Mouse (Mus musculus): Measurements from ENCODE around the gene Sdhaf1. TPM values are rescaled to one million over a fixed set of nuclear protein-coding genes. Genes with fewer than 3 reads are reported as not detected.

Sdhaf1 gene
- total and polyA plus RNA-seq, 2 experiments from 2014 or later: 16.5 to 23.3 TPM

DNA sequence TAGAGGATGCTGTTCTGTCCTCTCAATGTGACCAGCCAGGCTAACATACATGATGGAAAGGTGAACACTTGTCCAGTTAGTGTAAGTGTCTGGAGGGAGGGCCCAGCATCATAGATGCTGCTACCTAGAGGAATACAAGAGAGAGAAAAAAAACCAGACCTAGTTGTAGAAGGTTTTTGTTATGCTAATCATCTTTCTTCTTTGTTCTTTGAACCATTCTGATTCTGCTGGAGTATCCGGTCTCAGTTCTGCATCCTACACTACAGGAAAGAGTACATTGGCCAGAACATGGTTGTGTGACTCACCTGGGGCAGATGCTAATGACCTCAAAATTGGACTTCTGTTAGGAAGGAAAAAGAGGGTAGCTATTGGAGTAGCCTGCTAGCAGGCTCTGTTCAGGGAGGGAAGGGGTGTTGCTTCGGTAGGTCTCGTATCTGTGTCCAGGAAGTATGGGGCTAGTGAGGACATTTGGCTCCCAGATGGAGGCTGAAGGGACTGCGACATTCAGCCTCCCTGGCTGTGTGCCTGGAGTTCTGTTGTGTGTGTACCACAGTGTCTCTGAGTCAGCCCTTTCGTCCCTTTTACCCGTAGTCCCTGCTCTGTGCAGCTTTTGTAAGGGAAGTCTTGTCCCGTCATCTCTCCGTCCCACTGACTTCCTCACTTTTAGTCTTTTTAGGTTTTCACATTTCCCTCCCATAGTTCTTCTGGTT is 36.8 kb downstream of the Sdhaf1 start:
- Histone ChIP-seq H3K4me2 (ENCODE audit: low read depth, low read length) (no peak overlapping the region), H3K36me3 (replicated peaks; ENCODE audit: control insufficient read depth, insufficient read depth, low read length) (no peaks in the 10 kb centered on the region), H3K9ac (replicated peaks; ENCODE audit: low read depth, low read length) (no peak overlapping the region), H3K27ac (ENCODE audit: low read depth) (no peak overlapping the region), H3K4me3 (ENCODE audit: low read depth, low read length) (no peak overlapping the region), H3K9me3 (replicated peaks; ENCODE audit: control insufficient read depth, low read length) (no peaks in the 10 kb centered on the region), H3K27me3 (ENCODE audit: control insufficient read depth, insufficient read depth, low read length) (no peaks in the 10 kb centered on the region), H3K4me1 (ENCODE audit: control insufficient read depth, insufficient read depth) (0 out of 2 replicates have a peak, but pooled peaks cover 6% of the 10 kb centered on the region)
- DNase-seq (ENCODE audit: low spot score) (peak; percentile 24), ATAC-seq (ENCODE audit: insufficient read depth, low read depth) (0 out of 2 replicates have a peak, but pooled peaks have one; percentile 9)
- no peak for TF ChIP-seq EP300 (IDR thresholded peaks at IDR 0.05; ENCODE audit: low read depth)
- TF ChIP-seq CTCF (IDR thresholded peaks at IDR 0.05; ENCODE audit: low read depth): no peak
- 39% methylated on average over 8 of the region's 8 CpGs for WGBS

DNA sequence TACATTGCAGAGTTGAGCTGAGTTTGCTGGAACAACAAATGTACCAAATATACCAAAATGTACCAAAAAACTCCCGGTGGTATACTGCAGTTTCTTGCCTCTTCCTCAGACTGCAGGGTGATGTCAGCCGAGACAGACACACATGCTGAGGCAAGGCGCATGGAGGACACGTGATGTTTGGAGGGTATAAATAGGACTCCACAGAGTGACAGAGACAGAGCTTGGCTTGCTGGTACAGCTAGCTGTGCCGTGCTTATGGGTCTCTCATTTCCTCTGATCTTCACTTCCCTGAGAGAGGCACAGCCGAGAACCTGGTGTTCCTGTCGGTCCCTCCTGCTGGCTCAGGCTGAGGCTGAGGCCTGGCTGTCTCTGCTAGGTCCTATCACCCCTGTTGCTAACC is 41.0 kb downstream of the Sdhaf1 start:
- peak; percentile 11 for DNase-seq (ENCODE audit: low spot score)
- Histone ChIP-seq H3K4me2 (ENCODE audit: low read depth, low read length) (no peak overlapping the region), H3K9me3 (replicated peaks; ENCODE audit: control insufficient read depth, low read length) (no peaks in the 10 kb centered on the region)

GRCm38 (mm10) chr7:30281522-30281921 is 42.2 kb downstream of the Sdhaf1 start:
- Histone ChIP-seq H3K9me3 (replicated peaks; ENCODE audit: control insufficient read depth, low read length) (no peaks in the 10 kb centered on the region), H3K27me3 (ENCODE audit: control insufficient read depth, insufficient read depth, low read length) (no peaks in the 10 kb centered on the region), H3K4me1 (ENCODE audit: control insufficient read depth, insufficient read depth) (peaks cover 5% of the 10 kb centered on the region), H3K27ac (ENCODE audit: low read depth) (no peak overlapping the region), H3K4me2 (ENCODE audit: low read depth, low read length) (0 out of 2 replicates have a peak overlapping the region, but pooled peaks have one; percentile 82), H3K4me3 (ENCODE audit: low read depth, low read length) (no peak overlapping the region), H3K9ac (replicated peaks; ENCODE audit: low read depth, low read length) (no peak overlapping the region), H3K36me3 (replicated peaks; ENCODE audit: control insufficient read depth, insufficient read depth, low read length) (no peaks in the 10 kb centered on the region)
- DNase-seq (ENCODE audit: low spot score) (no peak), ATAC-seq (ENCODE audit: insufficient read depth, low read depth) (no peak)
- 76% methylated on average over 4 of the region's 4 CpGs for WGBS
- no peak for TF ChIP-seq EP300 (IDR thresholded peaks at IDR 0.05; ENCODE audit: low read depth)
- TF ChIP-seq CTCF (IDR thresholded peaks at IDR 0.05; ENCODE audit: low read depth): no peak

More for the DNA sequence above, 41.0 kb downstream of the Sdhaf1 start:
- no peaks in the 10 kb centered on the region for H3K36me3 ChIP-seq (replicated peaks; ENCODE audit: control insufficient read depth, insufficient read depth, low read length)
- no peak for ATAC-seq (ENCODE audit: insufficient read depth, low read depth)
- 0 out of 2 replicates have a peak overlapping the region, but pooled peaks have one; percentile 1 for H3K9ac ChIP-seq (replicated peaks; ENCODE audit: low read depth, low read length)
- H3K27me3 ChIP-seq (ENCODE audit: control insufficient read depth, insufficient read depth, low read length): no peaks in the 10 kb centered on the region
- whole genome bisulfite sequencing: 45% methylated on average over 7 of the region's 7 CpGs
- no peak overlapping the region for H3K4me3 ChIP-seq (ENCODE audit: low read depth, low read length)
- peaks cover 5% of the 10 kb centered on the region for H3K4me1 ChIP-seq (ENCODE audit: control insufficient read depth, insufficient read depth)
- no peak overlapping the region; the same call in 1 of the 2 replicates for H3K27ac ChIP-seq (ENCODE audit: low read depth)
- TF ChIP-seq EP300 (IDR thresholded peaks at IDR 0.05; ENCODE audit: low read depth) (no peak), CTCF (IDR thresholded peaks at IDR 0.05; ENCODE audit: low read depth) (no peak)

GRCm38 (mm10) chr7:30280670-30281138 is 43.0 kb downstream of the Sdhaf1 start:
- peak overlapping the region; percentile 77 for H3K4me3 ChIP-seq (ENCODE audit: low read depth, low read length)
- no peaks in the 10 kb centered on the region for H3K36me3 ChIP-seq (replicated peaks; ENCODE audit: control insufficient read depth, insufficient read depth, low read length)
- H3K4me1 ChIP-seq (ENCODE audit: control insufficient read depth, insufficient read depth): peaks cover 5% of the 10 kb centered on the region
- peak overlapping the region; percentile 98 for H3K27ac ChIP-seq (ENCODE audit: low read depth)
- H3K9me3 ChIP-seq (replicated peaks; ENCODE audit: control insufficient read depth, low read length): no peaks in the 10 kb centered on the region
- ATAC-seq (ENCODE audit: insufficient read depth, low read depth): peak; percentile 84
- peak overlapping the region; percentile 82 for H3K4me2 ChIP-seq (ENCODE audit: low read depth, low read length)
- DNase-seq (ENCODE audit: low spot score): peak; percentile 93
- TF ChIP-seq CTCF (IDR thresholded peaks at IDR 0.05; ENCODE audit: low read depth) (no peak), EP300 (IDR thresholded peaks at IDR 0.05; ENCODE audit: low read depth) (peak; percentile 53; the same call in 1 of the 2 replicates)
- 0% methylated on average over 20 of the region's 20 CpGs for whole genome bisulfite sequencing
- H3K27me3 ChIP-seq (ENCODE audit: control insufficient read depth, insufficient read depth, low read length): no peaks in the 10 kb centered on the region
- H3K9ac ChIP-seq (replicated peaks; ENCODE audit: low read depth, low read length): 0 out of 2 replicates have a peak overlapping the region, but pooled peaks have one; percentile 23

GRCm38 (mm10) chr7:30279951-30280669 is 43.6 kb downstream of the Sdhaf1 start, which contains the start of the genes Thap8 and Wdr62:
TSS of gene Thap8 (plus strand) at chr7:30280094.
TSS of gene Wdr62 (minus strand) at chr7:30280419.
- Histone ChIP-seq H3K36me3 (replicated peaks; ENCODE audit: control insufficient read depth, insufficient read depth, low read length) (no peaks in the 10 kb centered on the region), H3K9ac (replicated peaks; ENCODE audit: low read depth, low read length) (peak within 1 kb of the TSS; percentile 51), H3K27ac (ENCODE audit: low read depth) (peak within 1 kb of the TSS; percentile 98), H3K9me3 (replicated peaks; ENCODE audit: control insufficient read depth, low read length) (no peaks in the 10 kb centered on the region), H3K27me3 (ENCODE audit: control insufficient read depth, insufficient read depth, low read length) (no peaks in the 10 kb centered on the region), H3K4me1 (ENCODE audit: control insufficient read depth, insufficient read depth) (peaks cover 5% of the 10 kb centered on the region), H3K4me2 (ENCODE audit: low read depth, low read length) (peak within 1 kb of the TSS; percentile 82), H3K4me3 (ENCODE audit: low read depth, low read length) (peak within 1 kb of the TSS; percentile 77)
- TF ChIP-seq EP300 (IDR thresholded peaks at IDR 0.05; ENCODE audit: low read depth) (no peak; the same call in none of the 2 replicates), CTCF (IDR thresholded peaks at IDR 0.05; ENCODE audit: low read depth) (no peak)
- DNase-seq (ENCODE audit: low spot score) (peak; percentile 96), ATAC-seq (ENCODE audit: insufficient read depth, low read depth) (peak; percentile 96)
- WGBS: under 1% methylated on average over 49 of the region's 49 CpGs
